Mouse (Mus musculus) stomach, embryonic 15.5 days (tissue): Measurements from ENCODE around the gene Zfp655. TPM values are rescaled to one million over a fixed set of nuclear protein-coding genes. Genes with fewer than 3 reads are reported as not detected.

Experiments
- ATAC-seq: fragments of 200-750 bp; cut with Nextera tagmentation; 2 replicates; pipeline ENCODE4 v1.8.0; 2017; ENCODE audit warnings: low read depth, moderate number of reproducible peaks, moderate TSS enrichment; ENCODE audit not compliant: insufficient read depth, low FRiP score
- H3K27ac ChIP-seq: fragments of 300-500 bp; sonication (generic); 2 replicates; pipeline ENCODE4 v1.5.1; 2015; ENCODE audit warnings: mild to moderate bottlenecking, inconsistent platforms
- H3K27me3 ChIP-seq: fragments of 300-500 bp; sonication (generic); replicated peaks from 2 replicates; pipeline ENCODE4 v1.6.1; 2015; ENCODE audit warnings: inconsistent platforms
- H3K36me3 ChIP-seq: fragments of 300-500 bp; sonication (generic); 2 replicates; pipeline ENCODE4 v1.6.1; 2015; ENCODE audit warnings: inconsistent platforms
- H3K4me1 ChIP-seq: fragments of 300-500 bp; sonication (generic); 2 replicates; pipeline ENCODE4 v1.6.1; 2015; ENCODE audit warnings: inconsistent platforms
- H3K4me2 ChIP-seq: fragments of 300-500 bp; sonication (generic); 2 replicates; pipeline ENCODE4 v1.6.1; 2015; ENCODE audit warnings: mild to moderate bottlenecking, inconsistent platforms
- H3K4me3 ChIP-seq: fragments of 300-500 bp; sonication (generic); replicated peaks from 2 replicates; pipeline ENCODE4 v1.5.1; 2015; ENCODE audit warnings: inconsistent platforms
- H3K9ac ChIP-seq: fragments of 300-500 bp; sonication (generic); 2 replicates; pipeline ENCODE4 v1.6.1; 2015; ENCODE audit warnings: inconsistent platforms
- H3K9me3 ChIP-seq: fragments of 300-500 bp; sonication (generic); 2 replicates; pipeline ENCODE4 v1.6.1; 2016; ENCODE audit warnings: inconsistent platforms
- WGBS: fragments of 180-500 bp; shearing (Covaris S2); methylation state at CpG from one replicate; pipeline ENCODE4 v1.1.7; 2015; 5-methylcytosine and 5-hydroxymethylcytosine counted together
- polyA plus RNA-seq: library from polyadenylated mRNA; unstranded; fragments of >200 nt; fragmentation: Nextera tagmentation; extraction: Ambion mirVana; gene quantifications from 2 replicates; pipeline ENCODE4 v1.2.1, GENCODE M21; 2015

Zfp655 gene
- 28.7 and 31.2 TPM in 2 replicates for polyA plus RNA-seq

DNA sequence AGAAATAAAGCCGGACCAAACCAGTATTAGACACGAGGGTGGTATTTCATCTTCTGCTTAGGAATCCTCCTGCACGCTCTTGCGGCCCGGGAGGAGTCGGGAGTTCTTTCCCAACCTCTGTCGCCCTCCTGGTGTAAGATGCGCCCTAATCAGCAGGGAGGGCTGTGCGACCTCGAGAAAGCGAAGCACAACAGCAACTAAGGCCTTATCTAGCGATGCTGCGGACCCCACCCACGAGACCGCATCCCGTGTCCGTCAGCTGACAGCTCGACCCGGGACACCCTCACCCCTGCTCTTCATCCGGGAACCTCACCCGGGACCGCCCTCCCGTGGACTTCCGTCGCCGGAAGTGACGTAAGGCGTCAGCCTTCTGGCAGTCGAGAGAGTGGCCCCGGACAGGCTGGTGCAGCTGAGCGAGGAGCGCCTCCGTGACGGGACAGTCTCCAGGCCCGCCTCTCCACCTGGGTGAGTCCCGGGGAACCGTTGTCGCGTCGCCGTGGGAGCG, at the start of gene Zfp655:
Zfp655 (plus strand) TSS at position 349 of the 505 bp plus-strand sequence.
- Histone ChIP-seq H3K4me3 (peak within 1 kb of the TSS; percentile 95), H3K4me1 (peaks cover 4% of the 10 kb centered on the region; the same call in 1 of the 2 replicates), H3K9me3 (no peaks in the 10 kb centered on the region), H3K27me3 (no peaks in the 10 kb centered on the region), H3K27ac (peak within 1 kb of the TSS; percentile 90), H3K36me3 (peaks cover 12% of the 10 kb centered on the region; the same call in 1 of the 2 replicates), H3K9ac (peak within 1 kb of the TSS; percentile 98), H3K4me2 (peak within 1 kb of the TSS; percentile 79)
- peak; percentile 98 for ATAC-seq
- WGBS: under 1% methylated on average over 42 of the region's 42 CpGs

- H3K27me3 ChIP-seq: no peaks in the 10 kb centered on the region
- no peak overlapping the region for H3K27ac ChIP-seq
- H3K9ac ChIP-seq: no peak overlapping the region
- peaks cover 62% of the 10 kb centered on the region for H3K36me3 ChIP-seq
- 77% methylated on average over 2 of the region's 2 CpGs for WGBS
- H3K4me2 ChIP-seq: no peak overlapping the region
- H3K4me1 ChIP-seq: peaks cover 10% of the 10 kb centered on the region
- no peak overlapping the region for H3K4me3 ChIP-seq
- H3K9me3 ChIP-seq: no peaks in the 10 kb centered on the region
- no peak for ATAC-seq
Observed at GRCm38 (mm10) chr5:145185244-145185643, 46.3 kb upstream of the Zfp655 start.

GRCm38 (mm10) chr5:145189416-145189815, 42.1 kb upstream of the Zfp655 start:
- no peaks in the 10 kb centered on the region for H3K9me3 ChIP-seq
- no peak overlapping the region for H3K9ac ChIP-seq
- H3K4me2 ChIP-seq: peak overlapping the region; percentile 65
- no peak overlapping the region for H3K27ac ChIP-seq
- H3K27me3 ChIP-seq: no peaks in the 10 kb centered on the region
- H3K4me3 ChIP-seq: 0 out of 2 replicates have a peak overlapping the region, but pooled peaks have one; percentile 75
- WGBS: 84% methylated on average over 6 of the region's 6 CpGs
- peaks cover 13% of the 10 kb centered on the region for H3K4me1 ChIP-seq
- H3K36me3 ChIP-seq: peaks cover 31% of the 10 kb centered on the region
- ATAC-seq: no peak

DNA sequence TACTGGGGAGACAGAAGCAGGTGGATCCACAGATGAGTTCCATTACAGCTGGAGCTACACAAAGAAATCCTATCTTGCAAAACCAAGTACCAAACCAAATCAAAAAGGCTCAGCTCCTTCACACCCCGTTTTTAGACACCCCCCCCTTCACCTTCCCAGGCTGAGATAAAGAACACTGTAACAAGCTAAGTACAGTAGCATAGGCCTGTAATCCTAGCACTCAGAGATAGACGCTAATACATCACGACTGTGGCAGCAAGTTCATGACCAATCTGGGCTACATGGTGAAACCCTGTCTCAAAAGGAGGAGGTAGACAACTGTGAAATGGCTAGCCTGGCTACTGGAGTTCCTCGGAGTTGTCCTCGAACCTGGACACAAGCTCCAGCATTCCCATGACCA, 41.1 kb upstream of the Zfp655 start:
- H3K36me3 ChIP-seq: peaks cover 30% of the 10 kb centered on the region; the same call in 1 of the 2 replicates
- peak overlapping the region; percentile 80; the same call in 1 of the 2 replicates for H3K27ac ChIP-seq
- 32% methylated on average over 5 of the region's 5 CpGs for WGBS
- peak overlapping the region; percentile 65 for H3K4me2 ChIP-seq
- H3K27me3 ChIP-seq: no peaks in the 10 kb centered on the region
- peak overlapping the region; percentile 54 for H3K9ac ChIP-seq
- no peak for ATAC-seq
- peak overlapping the region; percentile 75 for H3K4me3 ChIP-seq
- no peaks in the 10 kb centered on the region for H3K9me3 ChIP-seq
- peaks cover 13% of the 10 kb centered on the region for H3K4me1 ChIP-seq

DNA sequence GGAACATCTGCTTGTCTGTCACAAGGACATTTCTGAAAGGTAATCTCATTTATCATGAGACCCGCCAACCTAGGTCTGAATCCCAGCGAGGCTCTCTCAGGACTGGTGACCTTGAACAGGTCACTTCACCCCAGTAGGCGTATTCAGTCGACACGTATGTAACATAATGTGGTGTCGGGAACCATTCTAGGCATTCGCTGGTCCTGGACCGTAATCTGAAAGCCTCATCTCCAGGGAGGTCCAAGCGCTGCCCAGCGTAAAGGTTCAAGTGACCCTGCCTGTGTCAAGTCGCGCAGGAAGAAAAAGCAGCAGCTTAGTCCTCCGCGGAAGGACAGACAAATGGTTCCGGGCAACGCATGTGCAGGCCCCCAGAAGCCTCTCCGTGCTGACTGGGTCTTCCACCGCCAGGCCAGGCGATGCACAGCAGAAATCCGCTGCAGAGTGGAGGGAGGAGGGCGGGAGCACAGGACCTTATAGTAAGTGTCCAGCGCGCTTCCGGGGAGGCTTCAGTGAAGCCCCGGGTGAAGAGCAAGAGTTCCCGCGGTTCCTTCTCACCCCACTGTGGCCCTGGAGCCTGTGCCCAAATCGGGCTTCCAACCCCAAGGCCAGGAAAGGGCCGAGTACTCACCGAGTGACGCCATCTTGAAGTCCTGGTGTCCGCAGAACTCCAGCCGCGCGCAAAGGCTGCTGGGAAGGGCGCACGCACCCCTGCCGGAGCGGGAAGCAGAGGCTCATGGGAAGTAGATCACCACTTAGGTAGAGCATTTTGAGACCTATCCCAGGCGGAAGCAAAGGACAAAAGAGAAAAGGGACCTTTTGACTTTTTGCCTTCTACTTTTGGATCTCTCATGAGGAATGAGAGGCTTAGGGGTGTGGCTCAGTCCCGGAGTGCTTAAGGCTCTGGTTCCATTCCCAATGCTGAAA, 40.4 kb upstream of the Zfp655 start:
- peak overlapping the region; percentile 75 for H3K4me3 ChIP-seq
- peak overlapping the region; percentile 65 for H3K4me2 ChIP-seq
- 0 out of 2 replicates have a peak, but pooled peaks cover 29% of the 10 kb centered on the region for H3K36me3 ChIP-seq
- H3K27ac ChIP-seq: peak overlapping the region; percentile 80
- no peaks in the 10 kb centered on the region for H3K9me3 ChIP-seq
- under 1% methylated on average over 41 of the region's 41 CpGs for WGBS
- H3K9ac ChIP-seq: peak overlapping the region; percentile 54
- peaks cover 13% of the 10 kb centered on the region for H3K4me1 ChIP-seq
- peak; percentile 89 for ATAC-seq
- H3K27me3 ChIP-seq: no peaks in the 10 kb centered on the region

GRCm38 (mm10) chr5:145191962-145192361, 39.6 kb upstream of the Zfp655 start, which contains the start of gene Atp5j2:
Atp5j2 (minus strand) TSS chr5:145192062.
- Histone ChIP-seq H3K27me3 (no peaks in the 10 kb centered on the region), H3K4me2 (peak within 1 kb of the TSS; percentile 65), H3K9me3 (no peaks in the 10 kb centered on the region), H3K27ac (peak within 1 kb of the TSS; percentile 80), H3K4me3 (peak within 1 kb of the TSS; percentile 75), H3K4me1 (peaks cover 13% of the 10 kb centered on the region), H3K9ac (peak within 1 kb of the TSS; percentile 54), H3K36me3 (0 out of 2 replicates have a peak, but pooled peaks cover 20% of the 10 kb centered on the region)
- WGBS: 87% methylated on average over 2 of the region's 2 CpGs
- ATAC-seq: no peak

DNA sequence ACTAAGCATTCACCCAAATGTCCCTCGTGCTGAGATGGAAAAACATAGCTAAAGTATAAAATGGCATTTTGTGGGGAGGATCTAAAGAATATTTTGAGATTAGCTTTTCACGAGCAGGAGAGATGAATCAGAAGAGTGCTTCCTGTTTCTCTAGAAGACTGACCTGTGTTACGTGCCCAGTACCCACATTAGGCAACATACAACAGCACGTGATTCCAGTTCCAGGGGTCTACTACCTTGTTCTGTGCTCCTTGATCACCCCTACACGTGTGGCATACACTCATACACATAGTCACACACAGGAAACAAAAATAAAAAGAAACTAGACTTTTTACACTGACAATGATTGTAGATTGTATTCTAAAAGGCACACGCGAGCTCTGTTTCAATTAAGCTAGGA, 31.1 kb upstream of the Zfp655 start:
- no peak overlapping the region for H3K9ac ChIP-seq
- no peaks in the 10 kb centered on the region for H3K9me3 ChIP-seq
- no peak for ATAC-seq
- no peak overlapping the region for H3K27ac ChIP-seq
- H3K4me1 ChIP-seq: peaks cover 14% of the 10 kb centered on the region
- peak overlapping the region; percentile 90 for H3K4me2 ChIP-seq
- 0 out of 2 replicates have a peak, but pooled peaks cover 5% of the 10 kb centered on the region for H3K36me3 ChIP-seq
- H3K27me3 ChIP-seq: no peaks in the 10 kb centered on the region
- H3K4me3 ChIP-seq: no peak overlapping the region
- WGBS: 74% methylated on average over 7 of the region's 7 CpGs

DNA sequence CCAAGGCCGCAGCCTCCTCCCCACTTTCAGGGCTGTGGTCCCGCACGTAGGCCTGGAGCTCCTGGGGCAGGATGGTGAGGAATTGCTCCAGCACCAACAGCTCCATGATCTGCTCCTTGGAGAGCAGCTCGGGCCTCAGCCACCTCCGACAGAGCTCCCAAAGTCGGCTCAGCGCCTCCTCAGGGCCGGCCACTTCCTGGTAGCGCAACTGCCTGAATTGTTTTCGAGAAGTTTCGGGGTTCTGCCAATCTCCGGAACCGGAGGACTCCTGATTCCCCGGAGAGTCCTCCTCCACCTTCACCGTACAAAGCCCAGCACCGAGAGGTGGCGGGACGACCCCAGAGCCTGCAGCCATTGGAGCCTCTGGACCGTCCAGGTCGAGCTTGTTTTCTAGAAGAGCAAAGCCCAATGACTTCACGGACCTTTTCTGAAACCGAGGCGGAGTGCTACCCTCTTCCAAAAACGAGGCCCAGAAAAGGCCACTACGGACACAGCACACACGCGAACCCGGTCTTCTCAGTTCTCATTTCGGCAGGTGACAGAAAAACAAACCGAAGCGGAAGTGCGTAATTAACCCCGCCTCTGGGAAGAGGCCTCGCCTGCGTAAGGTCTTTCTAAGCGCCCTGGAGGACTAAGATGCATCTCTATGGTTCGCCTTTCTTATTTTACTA, 30.1 kb upstream of the Zfp655 start, which contains the start of gene Zkscan14:
Zkscan14 (minus strand) TSS at position 548 of the 671 bp plus-strand sequence.
- Histone ChIP-seq H3K4me3 (peak within 1 kb of the TSS; percentile 76), H3K9me3 (no peaks in the 10 kb centered on the region), H3K27me3 (no peaks in the 10 kb centered on the region), H3K27ac (no peak within 1 kb of the TSS; the same call in 1 of the 2 replicates), H3K9ac (peak within 1 kb of the TSS; percentile 52), H3K4me2 (peak within 1 kb of the TSS; percentile 90), H3K4me1 (peaks cover 17% of the 10 kb centered on the region), H3K36me3 (no peaks in the 10 kb centered on the region)
- WGBS: under 1% methylated on average over 37 of the region's 37 CpGs
- peak; percentile 9; the same call in 1 of the 2 replicates for ATAC-seq

DNA sequence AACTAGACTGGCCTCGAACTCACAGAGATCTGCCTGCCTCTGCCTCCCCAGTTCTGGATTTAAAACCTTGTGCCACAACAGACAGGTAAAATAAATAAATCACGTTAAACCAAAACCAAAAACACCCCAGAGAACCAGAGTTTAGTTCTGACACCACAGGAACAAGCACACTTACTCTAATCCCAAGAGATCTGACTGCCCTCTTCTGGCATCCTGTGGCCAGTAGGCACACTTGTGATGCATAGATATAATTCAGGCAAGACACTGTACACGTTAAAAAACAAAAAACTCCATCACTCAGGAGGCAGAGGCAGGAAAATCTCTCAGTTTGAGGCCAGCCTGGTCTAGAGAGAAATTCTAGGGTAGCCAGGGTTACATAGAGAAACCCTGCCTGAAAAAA, 29.1 kb upstream of the Zfp655 start:
- whole genome bisulfite sequencing: 54% methylated on average over 3 of the region's 3 CpGs
- no peak overlapping the region for H3K4me2 ChIP-seq
- H3K4me1 ChIP-seq: peaks cover 17% of the 10 kb centered on the region
- H3K9ac ChIP-seq: no peak overlapping the region
- H3K27me3 ChIP-seq: no peaks in the 10 kb centered on the region
- 0 out of 2 replicates have a peak, but pooled peaks cover 1% of the 10 kb centered on the region for H3K36me3 ChIP-seq
- no peak for ATAC-seq
- no peaks in the 10 kb centered on the region for H3K9me3 ChIP-seq
- H3K4me3 ChIP-seq: no peak overlapping the region
- H3K27ac ChIP-seq: no peak overlapping the region

GRCm38 (mm10) chr5:145203936-145204691, 27.4 kb upstream of the Zfp655 start, which contains the start of gene Zkscan5:
Zkscan5 (plus strand) TSS chr5:145204562.
- WGBS: under 1% methylated on average over 22 of the region's 22 CpGs
- Histone ChIP-seq H3K27ac (peak within 1 kb of the TSS; percentile 93), H3K9ac (peak within 1 kb of the TSS; percentile 60)

More at GRCm38 (mm10) chr5:145203936-145204691, 27.4 kb upstream of the Zfp655 start, which contains the start of gene Zkscan5:
- Histone ChIP-seq H3K4me3 (peak within 1 kb of the TSS; percentile 67), H3K9me3 (no peaks in the 10 kb centered on the region), H3K4me2 (peak within 1 kb of the TSS; percentile 75), H3K27me3 (no peaks in the 10 kb centered on the region), H3K4me1 (peaks cover 17% of the 10 kb centered on the region), H3K36me3 (0 out of 2 replicates have a peak, but pooled peaks cover 6% of the 10 kb centered on the region)
- peak; percentile 98 for ATAC-seq
